Mouse (Mus musculus) right cerebral cortex, postnatal 10 days (tissue): ENCODE measurements at regions not wholly inside any gene's neighbourhood (a gene's known extent, or its start where the extent isn't known, plus 50 kb on each side); places are given as distances from the start of the nearest gene placed in this dataset.

ENCODE experiments used
- DNase-seq, 2 experiments: peaks; one replicate each; pipeline ENCODE4 v3.0.0; 2021; ENCODE audit warnings: low spot score in 2 of 2

- DNase-seq, result no peak
These were observed 335.9 kb upstream of the Zmiz1 start for GRCm38 (mm10) chr14:25122971-25123535.

- DNase-seq, result no peak
These were observed 335.2 kb upstream of the Zmiz1 start for GRCm38 (mm10) chr14:25123541-25124337.

- no peak for DNase-seq
These were observed 332.4 kb upstream of the Zmiz1 start for GRCm38 (mm10) chr14:25126544-25126943.

GRCm38 (mm10) chr14:25127544-25128159 lies 331.3 kb upstream of the Zmiz1 start:
- peak; percentile 57 to 64 for DNase-seq

- no peak for DNase-seq
These were observed 330.8 kb upstream of the Zmiz1 start for GRCm38 (mm10) chr14:25128160-25128547.

GRCm38 (mm10) chr14:25135371-25135770 lies 323.6 kb upstream of the Zmiz1 start:
- peak; percentile 40 to 63 for DNase-seq

GRCm38 (mm10) chr14:25137312-25137711 lies 321.7 kb upstream of the Zmiz1 start:
- no peak for DNase-seq

- no peak for DNase-seq
These were observed 320.5 kb upstream of the Zmiz1 start for GRCm38 (mm10) chr14:25138485-25138884.

- DNase-seq, result no peak
These were observed 317.1 kb upstream of the Zmiz1 start for GRCm38 (mm10) chr14:25141933-25142332.

GRCm38 (mm10) chr14:25143051-25143450 lies 315.9 kb upstream of the Zmiz1 start:
- no peak for DNase-seq

- DNase-seq, result no peak
These were observed 311.3 kb upstream of the Zmiz1 start for GRCm38 (mm10) chr14:25147731-25148130.

- DNase-seq, result no peak
These were observed 308.0 kb upstream of the Zmiz1 start for GRCm38 (mm10) chr14:25150968-25151367.

- DNase-seq, result no peak
These were observed 307.5 kb upstream of the Zmiz1 start for GRCm38 (mm10) chr14:25151485-25151884.

GRCm38 (mm10) chr14:25153573-25153972 lies 305.4 kb upstream of the Zmiz1 start:
- no peak for DNase-seq

- DNase-seq, result no peak
These were observed 304.8 kb upstream of the Zmiz1 start for GRCm38 (mm10) chr14:25154180-25154579.

- no peak for DNase-seq
These were observed 303.8 kb upstream of the Zmiz1 start for GRCm38 (mm10) chr14:25155008-25155783.

- no peak for DNase-seq
These were observed 302.8 kb upstream of the Zmiz1 start for GRCm38 (mm10) chr14:25156171-25156570.

GRCm38 (mm10) chr14:25161684-25162321 lies 297.2 kb upstream of the Zmiz1 start:
- DNase-seq, result no peak

- DNase-seq, result no peak
These were observed 292.8 kb upstream of the Zmiz1 start for GRCm38 (mm10) chr14:25166217-25166616.

GRCm38 (mm10) chr14:25167604-25168003 lies 291.4 kb upstream of the Zmiz1 start:
- DNase-seq, result peak in 1 of 2 experiments; percentile 43

- no peak for DNase-seq
These were observed 290.7 kb upstream of the Zmiz1 start for GRCm38 (mm10) chr14:25168310-25168709.

- no peak for DNase-seq
These were observed 285.7 kb upstream of the Zmiz1 start for GRCm38 (mm10) chr14:25173281-25173680.
